Mouse (Mus musculus): Measurements from ENCODE around the gene Fras1. TPM values are rescaled to one million over a fixed set of nuclear protein-coding genes. Genes with fewer than 3 reads are reported as not detected.

Fras1 gene
- polyA plus RNA-seq, 1 experiment from 2014 or later: 8.6 TPM

DNA sequence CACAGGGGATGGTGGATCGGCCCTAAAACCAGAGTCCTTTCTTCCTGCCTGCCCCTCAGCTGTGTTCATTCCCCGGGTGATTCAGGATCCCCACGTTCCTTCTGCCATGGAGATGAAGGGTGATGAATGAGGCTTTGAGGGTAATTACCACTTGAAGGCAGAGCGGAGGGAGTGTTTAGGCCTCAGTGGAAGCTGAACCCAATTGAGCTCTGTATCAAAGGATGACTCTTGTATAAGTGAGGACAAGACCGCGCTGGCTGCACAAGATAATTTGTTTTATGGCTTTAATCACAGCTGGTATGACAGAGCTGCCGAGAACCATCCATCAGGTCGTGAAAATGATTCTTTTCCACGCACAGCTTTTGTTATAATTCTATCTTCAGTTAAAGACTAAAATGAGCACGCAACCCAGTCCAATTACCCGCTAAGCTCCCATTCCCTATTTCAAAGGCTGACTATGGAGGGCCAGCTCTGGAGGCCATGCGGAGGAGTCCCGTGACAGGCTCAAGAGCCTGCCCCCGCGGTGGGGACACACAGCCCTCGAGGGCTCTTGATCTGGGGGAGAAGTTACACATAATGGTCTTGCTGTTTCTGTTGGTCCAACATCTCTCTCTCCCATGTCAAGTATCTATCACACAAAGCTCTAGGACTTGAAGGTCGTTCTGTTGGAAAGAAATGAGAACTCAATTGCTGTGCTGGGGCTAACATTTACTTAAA is 261.5 kb downstream of the Fras1 start:
- Histone ChIP-seq H3K4me2 (ENCODE audit: low read depth, low read length) (no peak overlapping the region), H3K27me3 (ENCODE audit: control insufficient read depth, insufficient read depth, low read length) (no peaks in the 10 kb centered on the region), H3K9ac (replicated peaks; ENCODE audit: low read depth, low read length) (no peak overlapping the region), H3K36me3 (ENCODE audit: control insufficient read depth, insufficient read depth, low read length) (no peaks in the 10 kb centered on the region), H3K9me3 (ENCODE audit: control insufficient read depth, low read length) (no peaks in the 10 kb centered on the region), H3K4me1 (ENCODE audit: control insufficient read depth, insufficient read depth, low read length) (0 out of 2 replicates have a peak, but pooled peaks cover 3% of the 10 kb centered on the region), H3K4me3 (ENCODE audit: low read depth, low read length) (no peak overlapping the region), H3K27ac (ENCODE audit: low read depth, low read length) (no peak overlapping the region)
- 41% methylated on average over 17 of the region's 17 CpGs for WGBS
- ATAC-seq (ENCODE audit: low read depth): peak; percentile 60

DNA sequence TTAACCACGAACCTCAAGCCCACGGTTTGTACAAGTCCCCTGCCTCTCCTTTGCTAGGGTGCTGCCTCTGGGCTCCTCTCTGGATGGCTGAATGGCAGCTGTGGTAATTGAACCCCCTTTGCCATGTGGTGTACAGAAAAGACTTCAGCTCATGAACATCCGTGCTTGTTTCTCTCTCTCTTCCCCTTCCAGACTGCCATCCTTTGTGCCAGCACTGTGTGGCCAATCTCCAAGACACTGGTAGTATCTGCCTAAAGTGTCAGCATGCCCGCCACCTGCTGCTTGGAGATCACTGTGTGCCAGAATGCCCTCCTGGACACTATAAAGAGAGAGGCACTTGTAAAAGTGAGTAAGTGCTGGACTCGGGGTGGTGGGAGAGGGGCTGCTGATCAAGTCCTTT is 262.1 kb downstream of the Fras1 start:
- Histone ChIP-seq H3K4me2 (ENCODE audit: low read depth, low read length) (no peak overlapping the region), H3K27ac (ENCODE audit: low read depth, low read length) (no peak overlapping the region), H3K27me3 (ENCODE audit: control insufficient read depth, insufficient read depth, low read length) (no peaks in the 10 kb centered on the region), H3K36me3 (ENCODE audit: control insufficient read depth, insufficient read depth, low read length) (no peaks in the 10 kb centered on the region), H3K4me1 (ENCODE audit: control insufficient read depth, insufficient read depth, low read length) (0 out of 2 replicates have a peak, but pooled peaks cover 3% of the 10 kb centered on the region), H3K9me3 (ENCODE audit: control insufficient read depth, low read length) (no peaks in the 10 kb centered on the region), H3K4me3 (ENCODE audit: low read depth, low read length) (no peak overlapping the region), H3K9ac (replicated peaks; ENCODE audit: low read depth, low read length) (no peak overlapping the region)
- 77% methylated on average over 5 of the region's 5 CpGs for WGBS
- ATAC-seq (ENCODE audit: low read depth): no peak

DNA sequence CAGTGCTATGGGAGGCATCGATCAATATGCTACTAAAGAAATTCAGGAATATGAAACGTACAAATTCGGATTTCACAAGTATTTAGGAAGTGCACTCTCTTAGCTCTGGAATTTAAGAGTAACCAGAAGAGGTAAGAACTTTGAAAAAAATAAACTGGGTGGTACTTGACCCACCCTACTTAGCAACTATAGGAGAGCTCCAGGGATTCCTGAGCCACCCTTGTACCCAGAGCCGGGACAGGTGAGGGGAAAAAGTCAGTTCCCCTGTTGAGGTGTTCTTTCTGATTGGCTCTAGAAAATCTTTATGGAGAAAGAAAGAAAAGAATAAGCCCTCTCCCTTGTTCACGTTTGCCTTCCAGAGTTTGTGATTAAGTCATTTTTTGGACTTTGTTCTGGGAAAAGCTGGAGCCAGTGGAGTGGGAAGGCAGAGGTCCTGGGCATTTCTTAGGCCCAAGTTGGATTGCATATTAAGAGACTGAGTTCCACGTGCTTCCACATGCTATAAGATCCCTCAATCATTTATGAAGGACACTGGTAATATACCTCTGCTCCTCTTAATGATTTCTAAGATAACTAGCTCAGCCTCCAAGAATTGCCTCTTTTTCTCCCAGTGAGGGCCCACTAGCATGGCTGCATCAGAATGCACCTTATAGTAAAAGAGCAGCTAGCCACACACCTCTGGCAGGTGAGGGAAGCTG is 265.6 kb downstream of the Fras1 start:
- no peaks in the 10 kb centered on the region for H3K27me3 ChIP-seq (ENCODE audit: control insufficient read depth, insufficient read depth, low read length)
- H3K4me3 ChIP-seq (ENCODE audit: low read depth, low read length): no peak overlapping the region
- H3K36me3 ChIP-seq (ENCODE audit: control insufficient read depth, insufficient read depth, low read length): no peaks in the 10 kb centered on the region
- H3K9ac ChIP-seq (replicated peaks; ENCODE audit: low read depth, low read length): no peak overlapping the region
- no peak overlapping the region for H3K27ac ChIP-seq (ENCODE audit: low read depth, low read length)
- H3K4me1 ChIP-seq (ENCODE audit: control insufficient read depth, insufficient read depth, low read length): 0 out of 2 replicates have a peak, but pooled peaks cover 3% of the 10 kb centered on the region
- no peak for ATAC-seq (ENCODE audit: low read depth)
- 91% methylated on average over 6 of the region's 6 CpGs for whole genome bisulfite sequencing
- no peak overlapping the region for H3K4me2 ChIP-seq (ENCODE audit: low read depth, low read length)
- no peaks in the 10 kb centered on the region for H3K9me3 ChIP-seq (ENCODE audit: control insufficient read depth, low read length)

DNA sequence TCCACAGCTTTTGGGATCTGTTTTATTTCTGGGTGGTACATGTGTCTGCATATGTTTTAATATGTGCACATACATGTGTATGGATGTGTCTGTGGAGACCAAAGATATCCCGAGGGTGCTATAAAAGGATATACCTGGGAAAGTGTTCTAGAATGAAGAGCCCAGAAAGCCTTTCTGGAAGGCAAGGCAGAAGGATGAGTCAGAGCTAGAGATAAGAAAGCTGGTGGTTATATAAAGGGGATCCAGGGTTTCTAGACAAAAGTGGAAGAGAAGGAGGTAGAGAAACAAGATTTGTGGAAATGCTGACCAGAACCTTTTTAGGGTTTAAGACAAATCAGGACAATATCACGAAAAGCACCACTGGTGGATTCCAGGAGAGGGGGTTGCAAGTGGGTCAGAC is 267.5 kb downstream of the Fras1 start:
- H3K4me2 ChIP-seq (ENCODE audit: low read depth, low read length): no peak overlapping the region
- no peaks in the 10 kb centered on the region for H3K27me3 ChIP-seq (ENCODE audit: control insufficient read depth, insufficient read depth, low read length)
- WGBS: 90% methylated on average over 2 of the region's 2 CpGs
- no peaks in the 10 kb centered on the region for H3K36me3 ChIP-seq (ENCODE audit: control insufficient read depth, insufficient read depth, low read length)
- ATAC-seq (ENCODE audit: low read depth): no peak
- no peaks in the 10 kb centered on the region for H3K4me1 ChIP-seq (ENCODE audit: control insufficient read depth, insufficient read depth, low read length)
- no peaks in the 10 kb centered on the region for H3K9me3 ChIP-seq (ENCODE audit: control insufficient read depth, low read length)
- H3K4me3 ChIP-seq (ENCODE audit: low read depth, low read length): no peak overlapping the region
- H3K9ac ChIP-seq (replicated peaks; ENCODE audit: low read depth, low read length): no peak overlapping the region
- H3K27ac ChIP-seq (ENCODE audit: low read depth, low read length): no peak overlapping the region

DNA sequence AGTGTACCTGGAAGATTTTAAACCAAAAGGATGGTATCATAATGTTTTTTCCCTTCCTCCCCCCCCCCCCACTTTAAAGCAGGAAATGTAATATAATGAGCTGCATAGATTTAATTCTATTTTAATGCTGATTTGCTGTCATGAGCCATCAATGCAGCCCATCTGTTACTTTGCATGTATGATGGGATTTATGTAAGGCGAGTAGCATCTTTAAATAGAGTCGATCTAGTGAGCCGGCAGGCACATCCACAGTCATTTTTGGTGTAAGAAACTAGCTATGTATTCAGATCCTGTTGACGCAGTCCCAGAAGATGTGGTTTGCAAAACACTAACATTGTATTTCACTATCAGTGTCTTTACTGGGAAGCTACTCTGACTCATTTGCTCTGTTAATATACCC is 301.9 kb downstream of the Fras1 start:
- 81% methylated on average over 4 of the region's 4 CpGs for WGBS
- H3K4me1 ChIP-seq (ENCODE audit: control insufficient read depth, insufficient read depth, low read length): no peaks in the 10 kb centered on the region
- H3K4me3 ChIP-seq (ENCODE audit: low read depth, low read length): no peak overlapping the region
- H3K27me3 ChIP-seq (ENCODE audit: control insufficient read depth, insufficient read depth, low read length): no peaks in the 10 kb centered on the region
- no peak for ATAC-seq (ENCODE audit: low read depth)
- no peaks in the 10 kb centered on the region for H3K36me3 ChIP-seq (ENCODE audit: control insufficient read depth, insufficient read depth, low read length)
- no peaks in the 10 kb centered on the region for H3K9me3 ChIP-seq (ENCODE audit: control insufficient read depth, low read length)
- no peak overlapping the region for H3K9ac ChIP-seq (replicated peaks; ENCODE audit: low read depth, low read length)
- no peak overlapping the region for H3K4me2 ChIP-seq (ENCODE audit: low read depth, low read length)
- H3K27ac ChIP-seq (ENCODE audit: low read depth, low read length): no peak overlapping the region

DNA sequence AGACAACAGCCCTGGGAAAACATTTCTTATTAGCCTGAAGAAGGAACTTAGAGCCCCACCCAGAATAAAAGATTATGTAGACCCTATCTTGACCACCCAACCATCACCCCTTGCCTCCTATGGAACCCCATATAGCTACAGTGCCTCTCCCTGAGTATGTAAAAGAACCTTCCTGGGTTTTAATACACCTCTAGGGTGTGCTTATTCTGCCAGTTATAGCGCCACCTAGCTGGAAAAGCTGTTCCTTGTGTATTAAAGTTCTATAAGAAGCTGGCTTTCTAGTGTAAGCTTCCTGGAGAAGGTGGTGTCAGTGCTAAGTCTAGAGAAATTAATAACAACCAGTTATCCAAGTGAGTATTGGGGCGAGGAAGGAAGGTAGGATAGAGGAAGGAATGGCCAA is 303.7 kb downstream of the Fras1 start:
- Histone ChIP-seq H3K36me3 (ENCODE audit: control insufficient read depth, insufficient read depth, low read length) (no peaks in the 10 kb centered on the region), H3K4me2 (ENCODE audit: low read depth, low read length) (no peak overlapping the region), H3K4me3 (ENCODE audit: low read depth, low read length) (no peak overlapping the region), H3K4me1 (ENCODE audit: control insufficient read depth, insufficient read depth, low read length) (no peaks in the 10 kb centered on the region), H3K27me3 (ENCODE audit: control insufficient read depth, insufficient read depth, low read length) (no peaks in the 10 kb centered on the region), H3K27ac (ENCODE audit: low read depth, low read length) (no peak overlapping the region), H3K9me3 (ENCODE audit: control insufficient read depth, low read length) (no peaks in the 10 kb centered on the region), H3K9ac (replicated peaks; ENCODE audit: low read depth, low read length) (no peak overlapping the region)
- WGBS: 38% methylated on average over 2 of the region's 2 CpGs
- ATAC-seq (ENCODE audit: low read depth): no peak

DNA sequence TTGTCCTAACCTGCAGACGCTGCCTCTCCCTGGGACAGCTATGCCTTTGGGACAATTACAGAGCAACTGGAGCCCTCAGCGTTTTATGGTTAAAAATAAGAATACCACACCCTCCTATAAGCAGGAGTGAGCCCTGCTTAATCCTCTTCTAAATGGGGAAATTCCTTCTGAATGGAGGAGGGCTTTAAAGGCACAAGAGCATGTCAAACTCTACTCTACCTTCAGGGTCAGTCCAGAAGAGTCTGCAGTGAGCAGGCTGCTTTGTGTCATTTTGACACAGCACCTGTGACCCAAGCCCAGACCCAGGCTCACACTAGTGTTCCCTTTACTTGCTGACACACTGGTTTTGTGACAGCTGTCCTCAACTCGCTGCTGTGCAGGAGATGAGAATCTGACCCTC is 307.3 kb downstream of the Fras1 start:
- Histone ChIP-seq H3K9ac (replicated peaks; ENCODE audit: low read depth, low read length) (no peak overlapping the region), H3K27me3 (ENCODE audit: control insufficient read depth, insufficient read depth, low read length) (no peaks in the 10 kb centered on the region), H3K4me2 (ENCODE audit: low read depth, low read length) (no peak overlapping the region), H3K36me3 (ENCODE audit: control insufficient read depth, insufficient read depth, low read length) (no peaks in the 10 kb centered on the region), H3K4me1 (ENCODE audit: control insufficient read depth, insufficient read depth, low read length) (no peaks in the 10 kb centered on the region), H3K9me3 (ENCODE audit: control insufficient read depth, low read length) (no peaks in the 10 kb centered on the region), H3K4me3 (ENCODE audit: low read depth, low read length) (no peak overlapping the region), H3K27ac (ENCODE audit: low read depth, low read length) (no peak overlapping the region)
- 48% methylated on average over 3 of the region's 3 CpGs for WGBS
- no peak for ATAC-seq (ENCODE audit: low read depth)

DNA sequence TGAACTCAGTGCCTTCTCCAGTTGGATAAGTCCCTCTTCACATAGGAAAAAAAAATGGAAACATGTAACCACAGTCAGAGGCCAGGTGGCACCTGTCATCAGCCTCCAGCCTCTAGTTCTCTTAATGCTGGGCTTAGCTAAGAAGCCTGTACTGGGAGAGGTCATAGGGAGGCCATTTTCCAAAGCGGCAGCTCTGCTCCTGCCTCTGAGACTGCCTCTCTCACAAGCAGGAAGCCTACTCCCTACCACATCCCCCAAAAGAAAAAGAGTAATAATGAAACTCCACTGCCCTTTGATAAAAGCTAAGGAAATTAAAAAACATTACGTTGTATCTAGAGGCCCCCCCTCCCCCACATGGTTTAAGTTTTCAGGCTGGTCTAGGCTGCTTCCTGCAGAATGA is 309.0 kb downstream of the Fras1 start:
- H3K4me3 ChIP-seq (ENCODE audit: low read depth, low read length): no peak overlapping the region
- no peaks in the 10 kb centered on the region for H3K36me3 ChIP-seq (ENCODE audit: control insufficient read depth, insufficient read depth, low read length)
- no peak for ATAC-seq (ENCODE audit: low read depth)
- no peaks in the 10 kb centered on the region for H3K9me3 ChIP-seq (ENCODE audit: control insufficient read depth, low read length)
- no peaks in the 10 kb centered on the region for H3K27me3 ChIP-seq (ENCODE audit: control insufficient read depth, insufficient read depth, low read length)
- 89% methylated on average over 2 of the region's 2 CpGs for WGBS
- H3K4me2 ChIP-seq (ENCODE audit: low read depth, low read length): no peak overlapping the region
- no peak overlapping the region for H3K9ac ChIP-seq (replicated peaks; ENCODE audit: low read depth, low read length)
- H3K27ac ChIP-seq (ENCODE audit: low read depth, low read length): no peak overlapping the region
- H3K4me1 ChIP-seq (ENCODE audit: control insufficient read depth, insufficient read depth, low read length): no peaks in the 10 kb centered on the region

DNA sequence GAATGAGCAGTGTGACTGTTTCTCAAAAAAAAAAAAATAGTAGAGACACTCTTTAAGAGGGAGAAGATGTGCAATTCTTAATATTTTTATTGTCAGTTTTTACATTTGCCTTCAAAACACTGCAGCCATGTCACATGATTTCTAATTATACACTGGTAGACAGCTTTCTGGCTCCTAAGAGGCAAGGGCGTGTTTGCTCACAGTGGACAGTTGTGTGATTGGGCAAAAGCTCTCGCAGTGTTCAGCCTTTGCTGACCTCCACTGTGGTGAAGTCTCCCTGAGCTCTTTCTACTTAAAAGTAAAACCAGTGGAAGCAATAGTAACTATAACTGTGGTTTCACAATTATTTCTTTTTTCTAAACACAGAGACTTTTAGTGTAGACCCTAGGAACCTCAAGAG is 315.1 kb downstream of the Fras1 start:
- 95% methylated on average over 2 of the region's 2 CpGs for WGBS
- no peaks in the 10 kb centered on the region for H3K27me3 ChIP-seq (ENCODE audit: control insufficient read depth, insufficient read depth, low read length)
- H3K4me2 ChIP-seq (ENCODE audit: low read depth, low read length): no peak overlapping the region
- H3K9me3 ChIP-seq (ENCODE audit: control insufficient read depth, low read length): no peaks in the 10 kb centered on the region
- no peaks in the 10 kb centered on the region for H3K4me1 ChIP-seq (ENCODE audit: control insufficient read depth, insufficient read depth, low read length)
- H3K9ac ChIP-seq (replicated peaks; ENCODE audit: low read depth, low read length): no peak overlapping the region
- ATAC-seq (ENCODE audit: low read depth): no peak
- no peaks in the 10 kb centered on the region for H3K36me3 ChIP-seq (ENCODE audit: control insufficient read depth, insufficient read depth, low read length)
- H3K27ac ChIP-seq (ENCODE audit: low read depth, low read length): no peak overlapping the region
- no peak overlapping the region for H3K4me3 ChIP-seq (ENCODE audit: low read depth, low read length)
